Mouse (Mus musculus): ENCODE measurements around the gene Zfp932.
A peak's percentile ranks its signal among the peaks of the same experiment; 100 is the strongest.
"Not testable (repeated sequence)": the region's sequence is repeated elsewhere in the genome, so short reads cannot be mapped to it uniquely, and the experiment has no call there.

- TF ChIP-seq POLR2A (IDR thresholded peaks at IDR 0.05; ENCODE audit: borderline replicate concordance, insufficient read depth, low read length): not testable (repeated sequence)
- TF ChIP-seq CTCF (IDR thresholded peaks at IDR 0.05; ENCODE audit: borderline replicate concordance, insufficient read depth, low read depth, low read length): 0 out of 2 replicates have a peak, but pooled peaks have one; percentile 9
Measured at GRCm38 (mm10) chr5:110015775-110016174, 19.5 kb downstream of the Zfp932 start.
